Mouse (Mus musculus): Measurements from ENCODE around the gene Serpinb9d. TPM values are rescaled to one million over a fixed set of nuclear protein-coding genes. Genes with fewer than 3 reads are reported as not detected.
"Not testable (repeated sequence)": the region's sequence is repeated elsewhere in the genome, so short reads cannot be mapped to it uniquely, and the experiment has no call there.

The Serpinb9d gene
- total RNA-seq (2021) = not detected

DNA sequence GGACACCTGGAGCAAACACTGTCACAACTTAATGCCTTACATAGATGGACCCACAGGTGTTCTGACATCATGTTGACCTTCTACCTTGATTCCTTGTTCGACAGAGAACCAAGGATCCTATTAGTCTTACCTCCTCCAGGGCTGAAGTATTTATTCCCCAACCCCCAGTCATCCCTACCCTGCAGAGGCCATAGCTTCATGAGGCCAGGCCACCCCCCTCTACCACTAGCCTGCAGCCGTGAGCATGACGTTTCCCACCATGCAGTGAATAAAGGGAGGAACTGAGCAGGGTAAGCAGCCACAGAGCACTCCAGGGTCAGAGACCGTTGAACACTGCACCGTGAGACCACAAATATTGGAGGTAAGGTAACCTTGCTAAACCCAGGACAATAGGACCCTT lies at the start of gene Serpinb9d:
Gene Serpinb9d, plus strand, starts transcription at position 301 of the 400 bp plus-strand sequence.
- DNase-seq (ENCODE audit: low spot score in 2 of 2) = no peak
- intact Hi-C loops (cut with DNase I) = no loop called here

DNA sequence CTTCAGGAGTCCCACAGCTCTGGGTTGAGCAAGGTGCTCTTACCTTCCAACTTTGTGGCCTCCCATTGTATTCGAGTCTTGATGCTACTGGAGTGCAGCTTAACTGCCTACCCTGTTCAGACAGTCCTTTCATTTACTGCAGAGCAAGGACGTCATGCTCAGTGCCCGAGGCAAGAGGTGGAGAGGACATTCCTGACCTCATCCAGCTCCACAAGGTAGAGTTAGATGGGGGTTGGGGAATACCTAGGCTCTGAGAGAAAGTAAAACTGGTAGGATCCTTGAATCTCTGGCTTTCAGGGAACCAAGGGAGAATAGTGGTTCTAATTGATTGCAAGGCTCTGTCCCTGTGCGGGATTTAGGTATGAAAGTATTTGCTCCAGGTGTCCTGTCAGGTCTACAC lies 33.1 kb upstream of the Serpinb9d start, which contains the start of gene Serpinb9c:
Gene Serpinb9c, minus strand, starts transcription at position 101 of the 400 bp plus-strand sequence.
- DNase-seq (ENCODE audit: low spot score in 2 of 2) = no peak
- intact Hi-C loops (cut with DNase I) = no loop called here

DNA sequence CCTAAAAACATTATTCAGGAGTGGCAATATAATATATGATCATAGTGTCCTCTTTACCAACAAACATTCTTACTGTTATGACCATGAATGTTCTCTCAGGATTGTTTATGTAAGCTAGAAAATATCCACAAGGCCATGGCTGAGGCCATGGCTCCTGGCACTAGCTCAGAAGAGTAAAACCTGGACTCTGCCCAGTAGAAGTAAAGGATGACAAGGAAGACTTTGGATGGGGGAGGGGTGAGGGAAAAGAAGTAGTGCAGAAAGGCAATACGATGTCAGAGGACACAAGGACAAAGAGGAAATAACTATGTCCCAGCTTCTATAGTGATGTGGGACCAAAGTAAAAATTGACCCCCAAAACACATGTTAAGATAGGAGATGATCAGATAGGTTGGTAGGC lies 2.3 kb upstream of the Serpinb9d start:
- DNase-seq (ENCODE audit: low spot score in 2 of 2); intact Hi-C loops (cut with DNase I): not testable (repeated sequence)

DNA sequence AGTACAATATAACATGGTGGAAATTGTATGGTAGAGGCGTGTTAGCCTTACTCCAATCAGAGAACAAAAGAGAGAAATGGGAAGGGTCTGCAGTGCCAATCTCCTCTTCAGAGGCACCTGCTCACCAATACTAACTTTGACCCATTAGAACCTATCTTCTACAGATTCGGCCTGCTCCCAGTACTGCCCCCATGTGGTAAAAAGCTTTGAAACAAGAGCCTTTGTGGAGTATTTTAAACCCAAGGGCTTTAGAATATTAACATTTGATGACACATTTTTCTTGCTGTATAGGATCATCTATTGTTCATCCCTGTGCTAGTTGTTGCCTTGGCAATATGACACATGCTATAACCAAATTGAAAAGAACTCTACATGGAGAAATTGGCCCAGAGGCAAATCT lies 7.0 kb downstream of the Serpinb9d start:
- intact Hi-C loops (cut with DNase I) = no loop called here
- no peak for DNase-seq (ENCODE audit: low spot score in 2 of 2)

DNA sequence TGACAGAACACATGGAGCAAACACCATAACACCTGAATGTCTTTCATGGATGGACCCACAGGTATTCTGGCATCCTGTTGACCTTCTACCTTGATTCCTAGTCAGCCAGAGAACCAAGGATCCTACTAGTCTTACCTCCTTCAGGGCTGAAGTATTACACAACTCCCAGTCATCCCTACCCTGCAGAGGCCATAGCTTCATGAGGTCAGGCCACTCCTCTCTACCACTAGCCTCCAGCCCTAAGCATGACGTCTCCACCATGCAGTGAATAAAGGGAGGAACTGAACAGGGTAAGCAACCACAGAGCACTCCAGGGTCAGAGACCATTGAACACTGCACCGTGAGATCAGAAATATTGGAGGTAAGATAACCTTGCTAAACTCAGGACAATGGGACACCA lies 56.6 kb downstream of the Serpinb9d start, which contains the start of gene Serpinb9e:
Gene Serpinb9e, plus strand, starts transcription at position 301 of the 400 bp plus-strand sequence.
- DNase-seq (ENCODE audit: low spot score in 2 of 2); intact Hi-C loops (cut with DNase I): not testable (repeated sequence)

Other genes with a start within 250 kb of the Serpinb9d start
- gene Serpinb6b, start 227.8 kb upstream of the Serpinb9d start, total RNA-seq (2021) = 1 to 10 TPM; 1.7 to 3.2 TPM
- 1 to 10 TPM; 4.3 to 4.6 TPM for gene Serpinb9, start 189.7 kb upstream of the Serpinb9d start, total RNA-seq (2021)
- gene Serpinb9b, start 165.5 kb upstream of the Serpinb9d start, total RNA-seq (2021) = not detected
- gene Serpinb1b, start 114.4 kb upstream of the Serpinb9d start, total RNA-seq (2021) = 1 to 10 TPM; 1.2 TPM
- gene Serpinb9c, start 33.2 kb upstream of the Serpinb9d start, total RNA-seq (2021) = not detected
- not detected for gene Serpinb9e, start 56.7 kb downstream of the Serpinb9d start, total RNA-seq (2021)
- gene Serpinb9f, start 131.1 kb downstream of the Serpinb9d start, total RNA-seq (2021) = not detected
- not detected for gene Gm11397, start 202.8 kb downstream of the Serpinb9d start, total RNA-seq (2021)

Measured in left cerebral cortex, postnatal 36 days (tissue).